Mouse (Mus musculus) E14TG2a.4 (cell line): ENCODE results near the gene Csf2rb.

Experiments
- CTCF ChIP-seq: conservative IDR thresholded peaks from 2 replicates; pipeline ENCODE4 v1.5.1; 2014; ENCODE audit warnings: low read length
- NANOG ChIP-seq: IDR thresholded peaks from 2 replicates; pipeline ENCODE4 v1.6.1; 2014; ENCODE audit warnings: borderline replicate concordance, low read length, mixed read lengths
- POU5F1 ChIP-seq: IDR thresholded peaks from 2 replicates; pipeline ENCODE4 v1.6.1; 2014; ENCODE audit warnings: low read length, borderline replicate concordance

GRCm38 (mm10) chr15:78390855-78391254 is 65.3 kb downstream of the Csf2rb start:
- TF ChIP-seq CTCF, result no peak
- TF ChIP-seq NANOG, result no peak
- no peak for TF ChIP-seq POU5F1
